Mouse (Mus musculus): ENCODE measurements around the gene Cenpp. TPM values are rescaled to one million over a fixed set of nuclear protein-coding genes. Genes with fewer than 3 reads are reported as not detected.

The Cenpp gene
- polyA plus RNA-seq, 1 experiment: 11.2 TPM

DNA sequence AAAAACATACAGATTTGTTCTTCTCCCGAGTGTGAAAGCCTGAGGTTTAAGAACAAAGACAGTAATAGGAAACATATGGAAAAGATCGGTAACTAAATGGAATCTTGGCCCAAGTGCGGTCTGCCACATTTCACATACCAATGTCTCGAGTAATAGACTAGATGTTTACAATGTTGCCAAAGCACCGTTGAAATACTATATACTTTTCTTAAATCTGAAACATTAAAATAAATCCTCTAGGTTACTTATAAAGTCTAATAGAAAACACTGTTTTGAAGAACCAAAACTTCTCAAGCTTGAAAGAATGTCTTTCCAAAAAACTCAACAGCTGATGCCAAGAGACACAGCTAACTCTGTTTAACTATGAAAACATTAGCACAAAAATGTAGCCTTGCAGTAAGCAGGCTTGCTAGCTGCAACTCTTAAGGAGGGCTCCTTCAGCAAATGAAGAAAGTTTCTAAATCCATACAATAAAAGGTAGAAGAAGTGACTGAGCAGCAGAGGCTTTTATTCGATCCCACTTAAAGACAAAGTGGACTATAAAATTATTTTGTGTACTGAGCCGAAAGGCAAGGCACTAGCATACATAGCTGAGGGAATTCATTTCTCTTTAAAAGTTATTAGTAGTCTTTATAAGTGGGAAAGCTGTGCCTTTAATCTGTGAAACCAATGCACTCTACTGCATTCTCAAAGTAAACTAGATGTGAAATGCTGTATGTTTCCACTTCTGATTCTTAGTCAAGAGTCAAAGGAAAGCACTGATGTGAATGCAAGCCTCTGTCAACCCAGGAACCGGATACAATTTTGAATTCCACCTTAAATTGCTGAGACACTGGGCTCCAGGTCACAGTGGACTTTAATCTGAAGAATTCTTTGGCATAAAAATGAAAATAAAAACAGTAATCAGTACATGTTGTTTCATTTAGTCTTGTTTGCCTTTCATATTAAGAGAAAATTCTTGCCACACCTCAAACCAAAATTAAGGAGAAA lies 70.7 kb downstream of the Cenpp start, which contains the start of gene Omd:
Omd (plus strand) TSS at position 922 of the 990 bp plus-strand sequence.
- no peaks in the 10 kb centered on the region for H3K27me3 ChIP-seq (ENCODE audit: control insufficient read depth, insufficient read depth, insufficient read length)
- peaks cover under 1% of the 10 kb centered on the region for H3K79me3 ChIP-seq (ENCODE audit: low read depth)
- no peak within 1 kb of the TSS for H3K4me3 ChIP-seq (ENCODE audit: insufficient read depth, poor library complexity, severe bottlenecking)
- no peak within 1 kb of the TSS for H3ac ChIP-seq (ENCODE audit: control insufficient read depth, insufficient read length, low read depth)
- no peak for TF ChIP-seq USF1 (IDR thresholded peaks at IDR 0.05; ENCODE audit: low read depth)
- no peak for TF ChIP-seq MYOD1 (IDR thresholded peaks at IDR 0.05; ENCODE audit: control insufficient read depth, insufficient read length, low read depth)
- TF ChIP-seq CEBPB (IDR thresholded peaks at IDR 0.05; ENCODE audit: low read depth): peak; percentile 31
- TF ChIP-seq MYOG (IDR thresholded peaks at IDR 0.05; ENCODE audit: control insufficient read depth, extremely low read depth, insufficient read length): no peak
- TF ChIP-seq CTCF (IDR thresholded peaks at IDR 0.05; ENCODE audit: control insufficient read depth, insufficient read depth, insufficient read length): no peak
- H3K36me3 ChIP-seq (ENCODE audit: control insufficient read depth, insufficient read depth): no peaks in the 10 kb centered on the region
- peaks cover 19% of the 10 kb centered on the region for H3K79me2 ChIP-seq (ENCODE audit: control insufficient read depth, insufficient read depth)

DNA sequence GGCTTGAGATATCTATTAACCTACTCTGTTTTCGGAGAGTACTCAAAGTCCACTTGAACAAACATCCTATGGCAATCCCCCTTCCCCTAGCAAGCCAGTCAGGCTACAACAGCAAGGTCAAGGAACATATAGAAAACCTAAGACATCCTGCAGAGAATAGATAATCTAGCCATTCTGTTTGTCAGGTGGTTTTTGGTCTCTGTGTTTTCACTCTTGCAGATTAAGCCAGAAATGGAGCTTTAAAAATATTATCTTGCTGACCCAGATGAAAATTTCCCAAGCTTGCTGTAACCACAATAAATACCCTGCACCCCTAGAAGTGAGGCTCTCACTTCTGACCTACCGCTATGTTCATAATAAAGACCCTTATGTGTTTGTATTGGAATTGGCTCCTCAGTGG lies 81.2 kb downstream of the Cenpp start:
- Histone ChIP-seq H3K27me3 (ENCODE audit: control insufficient read depth, insufficient read depth, insufficient read length) (no peaks in the 10 kb centered on the region), H3K79me3 (ENCODE audit: low read depth) (no peaks in the 10 kb centered on the region), H3K36me3 (ENCODE audit: control insufficient read depth, insufficient read depth) (no peaks in the 10 kb centered on the region), H3K79me2 (ENCODE audit: control insufficient read depth, insufficient read depth) (no peaks in the 10 kb centered on the region), H3ac (ENCODE audit: control insufficient read depth, insufficient read length, low read depth) (no peak overlapping the region), H3K4me3 (ENCODE audit: insufficient read depth, poor library complexity, severe bottlenecking) (no peak overlapping the region)
- no peak for TF ChIP-seq MYOG (IDR thresholded peaks at IDR 0.05; ENCODE audit: control insufficient read depth, extremely low read depth, insufficient read length)

DNA sequence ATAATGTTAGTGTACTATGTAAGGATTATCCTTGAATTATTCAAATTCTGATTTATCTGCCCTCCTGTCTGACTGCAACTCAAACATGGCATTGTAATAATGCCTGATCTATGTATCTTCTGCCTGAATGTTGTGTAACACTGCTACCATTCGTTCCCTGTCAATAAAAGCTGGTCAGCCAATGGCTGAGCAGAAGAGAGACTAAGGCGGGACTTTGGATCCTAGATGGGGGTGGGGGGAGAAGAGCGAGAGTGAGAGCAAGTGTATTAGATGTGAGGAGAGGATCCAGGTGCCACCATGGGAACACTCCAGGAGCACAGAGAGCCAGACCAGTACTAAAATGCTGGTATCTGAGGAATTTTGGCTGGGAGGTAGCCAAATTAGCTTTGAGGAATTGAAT lies 82.2 kb downstream of the Cenpp start:
- no peak overlapping the region for H3K4me3 ChIP-seq (ENCODE audit: insufficient read depth, poor library complexity, severe bottlenecking)
- no peaks in the 10 kb centered on the region for H3K79me3 ChIP-seq (ENCODE audit: low read depth)
- no peaks in the 10 kb centered on the region for H3K36me3 ChIP-seq (ENCODE audit: control insufficient read depth, insufficient read depth)
- no peaks in the 10 kb centered on the region for H3K27me3 ChIP-seq (ENCODE audit: control insufficient read depth, insufficient read depth, insufficient read length)
- no peak for TF ChIP-seq MYOG (IDR thresholded peaks at IDR 0.05; ENCODE audit: control insufficient read depth, extremely low read depth, insufficient read length)
- TF ChIP-seq CTCF (IDR thresholded peaks at IDR 0.05; ENCODE audit: control insufficient read depth, insufficient read depth, insufficient read length): no peak
- no peaks in the 10 kb centered on the region for H3K79me2 ChIP-seq (ENCODE audit: control insufficient read depth, insufficient read depth)
- no peak overlapping the region for H3ac ChIP-seq (ENCODE audit: control insufficient read depth, insufficient read length, low read depth)

DNA sequence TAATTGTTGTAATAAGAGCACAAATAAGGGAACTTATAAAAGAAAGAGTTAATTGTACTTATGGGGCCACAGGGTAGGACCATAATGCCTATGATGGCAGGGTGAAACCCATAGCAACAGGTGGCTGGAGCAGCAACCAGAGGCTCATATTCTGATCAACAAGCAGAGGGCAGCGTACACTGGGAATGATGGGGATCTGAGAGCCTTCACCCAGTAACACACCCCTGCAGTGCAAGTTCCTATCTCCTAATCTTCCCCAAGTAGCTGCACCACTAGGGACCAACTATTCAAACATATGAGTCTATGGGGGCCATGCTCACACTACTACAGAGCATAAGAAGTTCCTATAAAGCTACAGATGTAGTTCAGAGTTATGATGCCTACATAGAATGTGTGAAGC lies 88.2 kb downstream of the Cenpp start:
- H3K36me3 ChIP-seq (ENCODE audit: control insufficient read depth, insufficient read depth): no peaks in the 10 kb centered on the region
- H3K79me3 ChIP-seq (ENCODE audit: low read depth): no peaks in the 10 kb centered on the region
- H3K4me3 ChIP-seq (ENCODE audit: insufficient read depth, poor library complexity, severe bottlenecking): no peak overlapping the region
- no peak for TF ChIP-seq MAX (IDR thresholded peaks at IDR 0.05)
- no peak for TF ChIP-seq MYOD1 (IDR thresholded peaks at IDR 0.05; ENCODE audit: control insufficient read depth, insufficient read length, low read depth)
- H3K79me2 ChIP-seq (ENCODE audit: control insufficient read depth, insufficient read depth): no peaks in the 10 kb centered on the region
- no peaks in the 10 kb centered on the region for H3K27me3 ChIP-seq (ENCODE audit: control insufficient read depth, insufficient read depth, insufficient read length)
- no peak overlapping the region for H3ac ChIP-seq (ENCODE audit: control insufficient read depth, insufficient read length, low read depth)

DNA sequence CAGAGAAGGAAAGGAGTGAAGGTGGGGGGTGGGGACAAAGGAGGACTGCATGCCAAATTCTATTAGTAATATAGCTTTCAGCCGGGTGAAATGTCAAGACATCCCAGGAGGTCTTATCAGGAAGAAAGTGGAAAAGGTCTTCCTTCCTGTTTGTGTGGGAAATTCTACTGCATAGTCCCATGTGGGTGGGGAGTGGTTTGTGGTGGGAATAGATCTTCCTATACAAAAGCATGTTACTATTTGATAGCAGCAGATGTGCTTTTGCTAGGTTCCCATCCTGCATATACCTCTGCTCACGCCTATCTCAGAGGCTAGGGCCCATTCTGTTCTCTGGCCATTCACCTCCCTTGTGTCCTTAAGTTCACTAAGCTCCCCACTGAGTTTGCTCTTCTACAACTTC lies 91.7 kb downstream of the Cenpp start:
- no peak for TF ChIP-seq MYOG (IDR thresholded peaks at IDR 0.05; ENCODE audit: control insufficient read depth, extremely low read depth, insufficient read length)
- TF ChIP-seq FOSL1 (IDR thresholded peaks at IDR 0.05; ENCODE audit: insufficient read depth, low read length, poor library complexity, severe bottlenecking): no peak
- no peak for TF ChIP-seq USF1 (IDR thresholded peaks at IDR 0.05; ENCODE audit: low read depth)
- TF ChIP-seq CEBPB (IDR thresholded peaks at IDR 0.05; ENCODE audit: low read depth): no peak
- Histone ChIP-seq H3ac (ENCODE audit: control insufficient read depth, insufficient read length, low read depth) (no peak overlapping the region), H3K79me2 (ENCODE audit: control insufficient read depth, insufficient read depth) (no peaks in the 10 kb centered on the region), H3K27me3 (ENCODE audit: control insufficient read depth, insufficient read depth, insufficient read length) (no peaks in the 10 kb centered on the region), H3K4me3 (ENCODE audit: insufficient read depth, poor library complexity, severe bottlenecking) (no peak overlapping the region), H3K36me3 (ENCODE audit: control insufficient read depth, insufficient read depth) (no peaks in the 10 kb centered on the region), H3K79me3 (ENCODE audit: low read depth) (no peaks in the 10 kb centered on the region)

DNA sequence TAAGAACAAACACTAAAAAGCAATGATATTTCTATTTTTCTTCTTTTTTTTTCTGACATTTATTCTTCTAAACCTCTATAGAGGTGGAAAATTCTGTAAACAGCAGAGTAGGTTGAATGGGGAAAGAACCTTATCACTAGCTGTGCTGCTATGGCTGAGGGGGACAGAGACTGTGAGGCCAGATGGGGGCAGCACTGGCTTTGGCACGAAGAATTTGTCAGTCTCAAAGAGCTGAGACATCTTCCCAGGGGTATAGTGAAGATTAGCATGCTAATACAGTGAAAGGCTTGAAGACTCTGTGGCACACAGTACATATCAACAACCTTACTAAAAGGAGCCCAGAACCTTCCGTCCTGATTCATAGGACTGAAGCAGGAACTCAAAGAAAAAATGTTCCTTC lies 93.4 kb downstream of the Cenpp start:
- Histone ChIP-seq H3K27me3 (ENCODE audit: control insufficient read depth, insufficient read depth, insufficient read length) (no peaks in the 10 kb centered on the region), H3ac (ENCODE audit: control insufficient read depth, insufficient read length, low read depth) (no peak overlapping the region), H3K79me2 (ENCODE audit: control insufficient read depth, insufficient read depth) (no peaks in the 10 kb centered on the region), H3K4me3 (ENCODE audit: insufficient read depth, poor library complexity, severe bottlenecking) (no peak overlapping the region), H3K36me3 (ENCODE audit: control insufficient read depth, insufficient read depth) (no peaks in the 10 kb centered on the region), H3K79me3 (ENCODE audit: low read depth) (no peaks in the 10 kb centered on the region)
- TF ChIP-seq CTCF (IDR thresholded peaks at IDR 0.05; ENCODE audit: control insufficient read depth, insufficient read depth, insufficient read length) (peak; percentile 70), CEBPB (IDR thresholded peaks at IDR 0.05; ENCODE audit: low read depth) (no peak), MYOD1 (IDR thresholded peaks at IDR 0.05; ENCODE audit: control insufficient read depth, insufficient read length, low read depth) (no peak), MYOG (IDR thresholded peaks at IDR 0.05; ENCODE audit: control insufficient read depth, extremely low read depth, insufficient read length) (no peak), USF1 (IDR thresholded peaks at IDR 0.05; ENCODE audit: low read depth) (no peak), FOSL1 (IDR thresholded peaks at IDR 0.05; ENCODE audit: insufficient read depth, low read length, poor library complexity, severe bottlenecking) (no peak)

All from C2C12 (cell line).